Mouse (Mus musculus) heart, adult 8-10 months (tissue): Measurements from ENCODE around the gene Aspg. TPM values are rescaled to one million over a fixed set of nuclear protein-coding genes. Genes with fewer than 3 reads are reported as not detected.
A peak's percentile ranks its signal among the peaks of the same experiment; 100 is the strongest.

Source experiments
- DNase-seq: peaks from one replicate; pipeline ENCODE4 v3.0.0; 2022; ENCODE audit warnings: low spot score
- total RNA-seq, 4 experiments: library from RNA; stranded (reverse); gene quantifications; 2 replicates each; pipeline ENCODE4 v1.2.4; 2022

Gene Aspg
- under 1 TPM in 2 of 4 experiments, not detected in 2; 0.44 to 0.62 TPM for total RNA-seq

- DNase-seq, result no peak
Measured at GRCm38 (mm10) chr12:112106541-112106971, at the start of gene Aspg. Aspg (plus strand) TSS chr12:112106679.

GRCm38 (mm10) chr12:112077651-112078050, 28.8 kb upstream of the Aspg start:
- DNase-seq, result peak; percentile 65

- DNase-seq, result no peak
Measured at GRCm38 (mm10) chr12:112079911-112080310, 26.6 kb upstream of the Aspg start.

GRCm38 (mm10) chr12:112080911-112081310, 25.6 kb upstream of the Aspg start:
- DNase-seq, result no peak

- no peak for DNase-seq
Measured at GRCm38 (mm10) chr12:112082241-112082640, 24.2 kb upstream of the Aspg start.

- no peak for DNase-seq
Measured at GRCm38 (mm10) chr12:112086250-112086649, 20.2 kb upstream of the Aspg start.

- no peak for DNase-seq
Measured at GRCm38 (mm10) chr12:112086726-112087125, 19.8 kb upstream of the Aspg start.

- no peak for DNase-seq
Measured at GRCm38 (mm10) chr12:112088609-112089324, 17.7 kb upstream of the Aspg start.

GRCm38 (mm10) chr12:112091054-112091453, 15.4 kb upstream of the Aspg start:
- peak; percentile 69 for DNase-seq

- no peak for DNase-seq
Measured at GRCm38 (mm10) chr12:112094261-112094880, 12.1 kb upstream of the Aspg start.

- peak; percentile 77 for DNase-seq
Measured at GRCm38 (mm10) chr12:112096051-112096732, 10.3 kb upstream of the Aspg start.

- no peak for DNase-seq
Measured at GRCm38 (mm10) chr12:112096733-112097117, 9.8 kb upstream of the Aspg start.

- DNase-seq, result no peak
Measured at GRCm38 (mm10) chr12:112100106-112100505, 6.4 kb upstream of the Aspg start.

GRCm38 (mm10) chr12:112101045-112101444, 5.4 kb upstream of the Aspg start:
- no peak for DNase-seq

- DNase-seq, result no peak
Measured at GRCm38 (mm10) chr12:112103179-112103578, 3.3 kb upstream of the Aspg start.

GRCm38 (mm10) chr12:112104890-112105289, 1.6 kb upstream of the Aspg start:
- DNase-seq, result no peak

GRCm38 (mm10) chr12:112107685-112108084, 1.2 kb downstream of the Aspg start:
- no peak for DNase-seq

- no peak for DNase-seq
Measured at GRCm38 (mm10) chr12:112108696-112109445, 2.4 kb downstream of the Aspg start.

- DNase-seq, result no peak
Measured at GRCm38 (mm10) chr12:112109701-112110100, 3.2 kb downstream of the Aspg start.

- no peak for DNase-seq
Measured at GRCm38 (mm10) chr12:112111323-112111722, 4.8 kb downstream of the Aspg start.

GRCm38 (mm10) chr12:112112235-112112634, 5.8 kb downstream of the Aspg start:
- no peak for DNase-seq
